Mouse (Mus musculus) cerebellum, postnatal 4 days (tissue): ENCODE measurements around the gene Ppox.
A peak's percentile ranks its signal among the peaks of the same experiment; 100 is the strongest.
"Not testable (repeated sequence)": the region's sequence is repeated elsewhere in the genome, so short reads cannot be mapped to it uniquely, and the experiment has no call there.

ENCODE experiments used
- DNase-seq, 2 experiments: peaks; one replicate each; pipeline ENCODE4 v3.0.0; 2022; ENCODE audit warnings: low spot score in 2 of 2, mixed read lengths in 1 of 2

Ppox gene

GRCm38 (mm10) chr1:171280916-171281527 is at the start of gene Ppox:
Gene Ppox, minus strand, starts transcription at chr1:171281186.
- DNase-seq, result peak; percentile 71 to 83

- no peak for DNase-seq
Observed at GRCm38 (mm10) chr1:171330216-171330560, 49.2 kb upstream of the Ppox start.

GRCm38 (mm10) chr1:171329433-171330215 is 48.6 kb upstream of the Ppox start:
- peak; percentile 58 to 84 for DNase-seq

- DNase-seq, result peak; percentile 71 to 87
Observed at GRCm38 (mm10) chr1:171328839-171329432, 48.0 kb upstream of the Ppox start, which contains the start of gene Dedd. Gene Dedd, plus strand, starts transcription at chr1:171329145.

GRCm38 (mm10) chr1:171328244-171328643 is 47.3 kb upstream of the Ppox start:
- peak in 1 of 2 experiments; percentile 10 for DNase-seq

GRCm38 (mm10) chr1:171326588-171326987 is 45.6 kb upstream of the Ppox start:
- not testable (repeated sequence) for DNase-seq

GRCm38 (mm10) chr1:171325571-171325970 is 44.6 kb upstream of the Ppox start:
- no peak for DNase-seq

- no peak for DNase-seq
Observed at GRCm38 (mm10) chr1:171322012-171322411, 41.0 kb upstream of the Ppox start.

- DNase-seq, result no peak
Observed at GRCm38 (mm10) chr1:171321415-171321814, 40.4 kb upstream of the Ppox start.

GRCm38 (mm10) chr1:171320151-171320550 is 39.2 kb upstream of the Ppox start:
- no peak for DNase-seq

GRCm38 (mm10) chr1:171319748-171320147 is 38.8 kb upstream of the Ppox start:
- no peak for DNase-seq

GRCm38 (mm10) chr1:171309321-171309720 is 28.3 kb upstream of the Ppox start:
- DNase-seq, result no peak

- DNase-seq, result not testable (repeated sequence)
Observed at GRCm38 (mm10) chr1:171306157-171306556, 25.2 kb upstream of the Ppox start.

- DNase-seq, result no peak
Observed at GRCm38 (mm10) chr1:171298226-171298625, 17.2 kb upstream of the Ppox start.

GRCm38 (mm10) chr1:171295063-171295402 is 14.0 kb upstream of the Ppox start:
- no peak for DNase-seq

- DNase-seq, result peak; percentile 53 to 79
Observed at GRCm38 (mm10) chr1:171294298-171295062, 13.5 kb upstream of the Ppox start, which contains the start of gene Ufc1. Gene Ufc1, minus strand, starts transcription at chr1:171295024.

GRCm38 (mm10) chr1:171293906-171294297 is 12.9 kb upstream of the Ppox start:
- DNase-seq, result no peak

- DNase-seq, result no peak
Observed at GRCm38 (mm10) chr1:171293351-171293750, 12.4 kb upstream of the Ppox start.

- DNase-seq, result no peak
Observed at GRCm38 (mm10) chr1:171288328-171288727, 7.3 kb upstream of the Ppox start.

GRCm38 (mm10) chr1:171287136-171288081 is 6.4 kb upstream of the Ppox start, which contains the start of gene Usp21:
Gene Usp21, minus strand, starts transcription at chr1:171287991.
- peak; percentile 93 to 94 for DNase-seq

GRCm38 (mm10) chr1:171286517-171286916 is 5.5 kb upstream of the Ppox start:
- DNase-seq, result no peak
